Mouse (Mus musculus) bone marrow, adult 2 months (tissue): ENCODE results near the gene Tead1. TPM values are rescaled to one million over a fixed set of nuclear protein-coding genes. Genes with fewer than 3 reads are reported as not detected.

Experiments
- H3K27ac ChIP-seq: fragments of 200-500 bp; 2 replicates; pipeline ENCODE4 v1.5.1; 2012; ENCODE audit warnings: low read depth, mild to moderate bottlenecking, control low read depth, inconsistent platforms, low read length; ENCODE audit not compliant: control insufficient read depth, poor library complexity, insufficient read depth
- H3K4me1 ChIP-seq: fragments of 200-500 bp; 2 replicates; pipeline ENCODE4 v1.6.1; 2011; ENCODE audit warnings: low read length; ENCODE audit not compliant: control insufficient read depth, insufficient read depth
- H3K4me3 ChIP-seq: fragments of 200-500 bp; replicated peaks from 2 replicates; pipeline ENCODE3; 2011; ENCODE audit warnings: mild to moderate bottlenecking, low read depth, low read length, control low read depth; ENCODE audit not compliant: control insufficient read depth
- CTCF ChIP-seq: fragments of 200-500 bp; IDR thresholded peaks from 2 replicates; pipeline ENCODE4 v1.5.1; 2011; ENCODE audit warnings: low read length, control low read depth; ENCODE audit not compliant: control insufficient read depth, insufficient read depth
- POLR2A ChIP-seq: fragments of 200-500 bp; IDR thresholded peaks from 2 replicates; pipeline ENCODE4 v1.6.1; 2011; ENCODE audit warnings: low read depth, mild to moderate bottlenecking, control low read depth, low read length, borderline replicate concordance; ENCODE audit not compliant: control insufficient read depth
- WGBS: fragments of 180-500 bp; shearing (Covaris S2); methylation state at CpG from one replicate; pipeline ENCODE4 v1.1.7; 2018; 5-methylcytosine and 5-hydroxymethylcytosine counted together
- polyA plus RNA-seq: library from polyadenylated mRNA; stranded (reverse); fragments of >200 nt; gene quantifications from 2 replicates; pipeline ENCODE4 v1.2.4, GENCODE M21; 2011; ENCODE audit warnings: low replicate concordance; ENCODE audit not compliant: missing spikeins, insufficient read depth, insufficient read length

Tead1 gene
- polyA plus RNA-seq, 1 experiment, result 3.0 TPM

DNA sequence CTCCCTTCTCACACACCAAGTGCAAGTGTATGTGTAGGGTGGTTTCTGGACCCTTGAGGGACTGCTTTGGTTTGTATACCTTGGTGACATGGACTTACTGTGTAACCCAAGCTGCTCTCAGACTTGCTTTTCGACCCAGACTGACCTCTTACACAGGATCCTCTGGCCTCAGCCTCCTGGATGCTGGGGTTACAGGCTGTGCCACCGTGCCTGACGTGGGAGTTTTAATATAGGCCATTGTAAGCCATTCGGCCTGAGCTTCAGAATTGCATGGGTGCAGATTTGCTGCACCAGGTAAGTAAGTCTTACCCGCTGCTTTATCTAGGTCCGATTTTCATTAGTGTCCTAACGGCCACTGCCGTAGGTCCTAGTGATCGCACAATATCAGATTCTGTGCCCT is 71.0 kb downstream of the Tead1 start:
- Histone ChIP-seq H3K4me3 (no peak overlapping the region), H3K27ac (no peak overlapping the region), H3K4me1 (no peaks in the 10 kb centered on the region)
- TF ChIP-seq CTCF (no peak), POLR2A (no peak)
- WGBS, result 84% methylated on average over 9 of the region's 9 CpGs

DNA sequence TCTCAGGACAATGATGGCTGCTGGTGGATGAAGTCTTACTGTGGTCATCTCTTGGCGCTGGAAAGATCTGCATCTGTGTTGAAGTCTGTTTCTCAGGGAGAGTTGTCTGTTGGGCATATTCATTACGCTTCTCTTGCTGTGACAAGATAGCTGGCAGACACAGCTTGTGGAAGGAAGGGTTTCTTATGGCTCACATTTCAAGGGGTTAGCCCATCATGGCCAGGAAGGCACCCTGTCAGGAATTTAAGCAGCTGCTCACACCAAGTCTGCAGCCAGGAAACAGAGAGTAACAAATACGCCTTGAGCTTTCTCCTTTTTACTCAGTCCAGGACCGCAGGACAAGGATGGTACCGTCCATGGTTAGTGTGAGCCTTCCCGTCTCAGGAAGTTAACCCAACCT is 73.2 kb downstream of the Tead1 start:
- WGBS, result 79% methylated on average over 6 of the region's 6 CpGs
- TF ChIP-seq POLR2A (no peak), CTCF (no peak)
- H3K27ac ChIP-seq, result no peak overlapping the region
- no peak overlapping the region for H3K4me3 ChIP-seq
- no peaks in the 10 kb centered on the region for H3K4me1 ChIP-seq

DNA sequence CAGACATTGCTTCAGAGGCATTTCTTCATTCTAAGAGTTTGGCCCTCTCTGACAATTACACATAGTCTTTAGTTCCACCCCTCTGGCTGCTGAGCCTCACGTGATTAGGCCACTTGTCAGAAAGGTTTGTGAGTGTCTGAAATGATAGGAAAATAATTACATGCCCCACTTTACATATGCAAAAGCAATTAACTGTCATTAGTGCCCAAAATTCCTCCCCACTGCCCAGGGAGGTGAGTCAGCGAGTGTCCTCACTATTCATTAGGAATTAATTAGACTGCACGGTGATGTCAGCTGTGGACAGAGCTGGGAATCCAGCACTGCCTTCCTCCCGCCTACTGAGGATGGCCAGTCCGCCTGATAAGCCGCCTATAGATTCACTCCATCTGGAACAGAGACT is 74.2 kb downstream of the Tead1 start:
- TF ChIP-seq CTCF, result no peak
- no peak for TF ChIP-seq POLR2A
- Histone ChIP-seq H3K27ac (no peak overlapping the region), H3K4me3 (no peak overlapping the region), H3K4me1 (no peaks in the 10 kb centered on the region)
- 58% methylated on average over 6 of the region's 6 CpGs for WGBS

DNA sequence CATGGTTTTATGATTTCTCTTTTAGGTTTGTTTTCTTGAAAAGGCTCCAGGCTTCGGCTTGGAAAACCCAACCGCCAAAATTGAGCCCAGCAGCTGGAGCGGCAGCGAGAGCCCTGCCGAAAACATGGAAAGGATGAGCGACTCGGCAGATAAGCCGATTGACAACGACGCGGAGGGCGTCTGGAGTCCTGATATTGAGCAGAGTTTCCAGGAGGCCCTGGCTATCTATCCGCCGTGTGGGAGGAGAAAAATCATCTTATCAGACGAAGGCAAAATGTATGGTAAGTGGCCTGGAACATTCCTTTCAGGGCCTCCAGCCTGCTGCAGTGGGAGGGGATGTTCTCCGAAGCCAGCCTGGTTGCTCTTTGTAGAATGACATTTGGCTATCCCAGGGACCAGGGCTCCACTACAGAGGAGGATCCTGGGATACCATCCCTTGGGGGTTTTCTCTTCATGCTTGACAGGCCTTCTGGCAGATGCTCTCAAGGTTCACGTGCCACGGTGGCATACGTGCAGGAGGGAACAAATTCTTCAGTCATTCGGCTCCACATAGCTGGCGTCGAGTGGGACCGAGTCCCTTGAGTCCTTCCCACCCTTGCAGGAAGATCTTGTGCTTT is 80.3 kb downstream of the Tead1 start:
- Histone ChIP-seq H3K27ac (no peak overlapping the region), H3K4me3 (no peak overlapping the region), H3K4me1 (no peaks in the 10 kb centered on the region)
- TF ChIP-seq POLR2A (no peak), CTCF (no peak)
- WGBS, result 85% methylated on average over 23 of the region's 23 CpGs

DNA sequence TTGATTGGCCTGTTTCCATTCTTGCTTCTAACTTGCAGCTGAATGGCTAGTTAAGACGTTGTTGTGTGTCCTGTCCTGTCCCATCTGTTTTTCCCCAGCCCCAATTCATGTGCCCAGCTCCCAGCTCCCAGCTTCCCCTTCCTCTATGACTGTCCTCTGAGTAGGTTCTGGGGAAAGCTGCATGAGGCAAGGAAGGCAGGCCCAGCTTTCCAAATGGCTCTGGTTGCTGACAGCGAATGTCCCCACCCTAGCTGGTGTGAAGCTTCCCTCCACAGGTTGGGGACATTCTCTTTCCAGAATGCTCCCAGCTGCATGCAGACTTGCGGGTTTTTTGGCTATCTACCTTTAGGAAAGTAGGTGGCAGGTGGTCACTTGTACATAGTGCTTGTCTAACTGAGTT is 81.2 kb downstream of the Tead1 start:
- no peaks in the 10 kb centered on the region for H3K4me1 ChIP-seq
- H3K4me3 ChIP-seq, result no peak overlapping the region
- H3K27ac ChIP-seq, result no peak overlapping the region
- WGBS, result 62% methylated on average over 3 of the region's 3 CpGs
- TF ChIP-seq CTCF (no peak), POLR2A (no peak)

DNA sequence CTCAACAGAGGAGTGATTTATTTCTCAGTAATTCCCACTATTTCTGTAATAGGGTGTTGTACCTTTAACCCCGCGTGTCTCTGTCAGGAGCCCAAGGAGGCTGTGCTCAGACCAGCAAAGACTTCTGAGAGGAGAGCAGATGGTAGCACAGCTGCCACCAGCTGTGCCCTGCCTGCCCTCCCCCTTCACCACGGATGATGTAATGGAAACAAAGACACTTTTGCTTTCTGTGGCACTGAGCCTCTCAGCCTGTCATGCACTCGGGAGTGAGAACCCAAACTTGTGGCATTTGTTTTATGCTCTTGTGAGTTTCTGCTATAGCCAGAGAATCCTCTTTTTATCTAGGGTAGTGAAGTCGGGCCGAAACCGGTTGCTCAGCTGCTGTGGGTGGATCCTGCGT is 81.7 kb downstream of the Tead1 start:
- 62% methylated on average over 8 of the region's 8 CpGs for WGBS
- H3K4me3 ChIP-seq, result no peak overlapping the region
- H3K4me1 ChIP-seq, result no peaks in the 10 kb centered on the region
- no peak overlapping the region for H3K27ac ChIP-seq
- TF ChIP-seq CTCF (no peak), POLR2A (no peak)

DNA sequence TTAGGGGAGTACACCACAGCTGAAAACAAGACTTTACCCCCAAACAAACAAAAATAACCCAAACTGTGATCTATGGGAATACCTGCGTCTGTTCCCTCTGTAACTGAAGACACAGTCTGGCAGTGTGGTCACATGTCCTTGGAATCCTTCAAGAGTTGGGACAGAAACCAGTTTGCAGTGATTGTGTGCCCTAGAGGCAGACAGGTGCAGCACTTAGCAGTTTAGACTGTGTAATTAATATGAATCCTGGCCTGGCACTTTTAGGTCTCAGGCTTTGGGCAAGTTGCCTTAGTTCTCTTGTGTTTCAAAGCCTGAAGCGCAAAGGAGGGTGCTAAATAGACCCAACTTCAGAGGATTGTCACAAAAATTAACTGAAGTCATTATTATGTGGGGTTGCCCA is 83.8 kb downstream of the Tead1 start:
- TF ChIP-seq CTCF, result no peak
- no peak for TF ChIP-seq POLR2A
- H3K27ac ChIP-seq, result no peak overlapping the region
- no peaks in the 10 kb centered on the region; the same call in 1 of the 2 replicates for H3K4me1 ChIP-seq
- WGBS, result 77% methylated on average over 2 of the region's 2 CpGs
- no peak overlapping the region for H3K4me3 ChIP-seq

DNA sequence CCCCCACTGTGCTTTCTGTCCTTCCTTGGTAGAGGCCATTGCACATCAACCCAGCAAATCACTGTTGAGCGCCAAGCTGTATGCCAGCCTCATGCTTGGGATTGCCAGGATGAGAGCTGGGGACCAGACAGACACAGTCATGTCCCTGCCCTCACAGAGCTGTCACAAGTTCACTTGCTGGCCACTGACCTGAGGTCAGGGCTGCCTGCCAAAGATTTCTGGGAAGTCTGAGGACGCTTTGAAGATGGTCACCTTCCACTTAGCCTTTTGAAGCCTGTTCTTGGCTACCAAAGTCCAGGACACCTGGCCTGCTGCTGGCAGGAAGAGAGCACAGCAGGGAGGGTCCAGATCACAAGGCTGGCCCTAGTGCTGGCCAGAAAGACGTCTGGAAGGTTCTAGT is 84.4 kb downstream of the Tead1 start:
- TF ChIP-seq POLR2A (no peak), CTCF (no peak)
- no peak overlapping the region for H3K27ac ChIP-seq

DNA sequence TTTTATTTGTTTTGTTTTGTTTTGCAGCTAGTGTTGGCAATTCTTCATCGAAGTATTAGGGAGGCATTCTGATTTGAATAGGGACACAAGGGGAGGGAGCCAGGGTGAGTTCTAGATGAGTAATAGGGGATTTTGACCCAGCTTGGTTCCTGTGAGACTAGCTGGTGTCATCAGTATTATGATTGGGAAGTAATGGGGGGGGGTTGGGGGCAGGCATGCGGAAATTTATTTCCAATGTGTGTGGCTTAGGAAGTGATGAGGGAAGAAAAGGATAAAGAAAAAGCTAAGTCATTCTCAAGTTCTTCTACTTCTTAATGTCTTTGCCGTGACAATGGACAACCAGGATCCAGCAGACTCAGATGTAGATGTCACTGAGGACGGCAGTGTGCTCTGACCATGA is 85.8 kb downstream of the Tead1 start:
- H3K4me3 ChIP-seq, result no peak overlapping the region
- H3K27ac ChIP-seq, result no peak overlapping the region
- no peak for TF ChIP-seq POLR2A
- no peak for TF ChIP-seq CTCF
- H3K4me1 ChIP-seq, result no peaks in the 10 kb centered on the region; the same call in 1 of the 2 replicates
- 71% methylated on average over 4 of the region's 4 CpGs for WGBS

More for the DNA sequence above, 84.4 kb downstream of the Tead1 start:
- 53% methylated on average over 3 of the region's 3 CpGs for WGBS
- no peak overlapping the region for H3K4me3 ChIP-seq
- no peaks in the 10 kb centered on the region; the same call in 1 of the 2 replicates for H3K4me1 ChIP-seq
